Mouse (Mus musculus): ENCODE results near the gene Agpat1. TPM values are rescaled to one million over a fixed set of nuclear protein-coding genes. Genes with fewer than 3 reads are reported as not detected.

Gene Agpat1
- total and polyA plus RNA-seq, 3 experiments, result 11.2 to 47.4 (median 44.4) TPM

DNA sequence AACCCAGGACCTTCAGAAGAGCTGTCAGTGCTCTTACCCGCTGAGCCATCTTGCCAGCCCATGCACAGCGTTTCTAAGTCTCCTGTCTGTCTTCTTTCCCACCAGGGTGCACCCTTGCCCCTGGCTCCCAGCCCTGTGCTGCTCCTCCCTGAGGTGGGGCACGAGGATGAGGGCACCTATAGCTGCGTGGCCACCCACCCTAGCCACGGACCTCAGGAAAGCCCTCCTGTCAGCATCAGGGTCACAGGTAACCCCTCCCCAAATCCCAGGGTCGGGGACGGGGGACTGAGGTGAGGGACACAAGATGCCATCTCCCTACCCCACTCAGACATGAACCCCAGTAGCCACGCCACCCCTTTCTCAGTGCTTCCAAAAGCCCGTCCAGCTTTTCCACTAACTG, 4.2 kb upstream of the Agpat1 start:
- no peak overlapping the region for H3K9ac ChIP-seq (ENCODE audit: insufficient read depth, low read depth)
- in situ Hi-C loops (cut with MboI; ENCODE audit: low pct_ligation_motif_present, low pct_unique_long_range_greater_than_20kb, low sequenced_read_pairs), result no loop called here
- dilution Hi-C loops (cut with MboI; ENCODE audit: extremely low pct_ligation_motif_present, extremely low pct_unique_long_range_greater_than_20kb, low sequenced_read_pairs), result no loop called here
- H3K4me3 ChIP-seq (replicated peaks in 1 of 3; ENCODE audit: low read depth in 2 of 3, low read length in 2 of 3, poor library complexity in 1 of 3), result no peak overlapping the region
- no peak overlapping the region for H3K4me2 ChIP-seq (ENCODE audit: insufficient read depth, low read depth, poor library complexity, severe bottlenecking)
- peaks cover 7% of the 10 kb centered on the region for H3K79me2 ChIP-seq (replicated peaks; ENCODE audit: control insufficient read depth, extremely low read depth, insufficient read depth, poor library complexity, severe bottlenecking)
- TF ChIP-seq NRF1 (IDR thresholded peaks at IDR 0.05; ENCODE audit: low read depth, low read length) (no peak), MYC (IDR thresholded peaks at IDR 0.05; ENCODE audit: low read depth, low read length) (no peak), NELFE (IDR thresholded peaks at IDR 0.05; ENCODE audit: low read depth, low read length) (no peak), KAT2A (IDR thresholded peaks at IDR 0.05; ENCODE audit: insufficient replicate concordance, low read length) (no peak), SIN3A (IDR thresholded peaks at IDR 0.05; ENCODE audit: low read length) (no peak), ZKSCAN1 (IDR thresholded peaks at IDR 0.05; ENCODE audit: borderline replicate concordance, low read depth, low read length) (no peak), BHLHE40 (IDR thresholded peaks at IDR 0.05; ENCODE audit: low read depth, low read length) (no peak), ZC3H11A (IDR thresholded peaks at IDR 0.05; ENCODE audit: low read depth, low read length) (no peak)
- H3K27ac ChIP-seq (ENCODE audit: insufficient read depth, low read depth), result no peak overlapping the region
- no peak for DNase-seq (ENCODE audit: extremely low read depth)
- peaks cover 23 to 51% of the 10 kb centered on the region in 2 experiments for H3K36me3 ChIP-seq (replicated peaks in 1 of 2; ENCODE audit: control insufficient read depth in 1 of 2, insufficient read depth in 1 of 2, low read length in 1 of 2)
- no peaks in the 10 kb centered on the region for H3K27me3 ChIP-seq (replicated peaks)
- peaks cover 3 to 19% of the 10 kb centered on the region in 2 experiments for H3K4me1 ChIP-seq (ENCODE audit: control insufficient read depth in 1 of 2, insufficient read depth in 2 of 2)
- no peaks in the 10 kb centered on the region for H3K9me3 ChIP-seq (replicated peaks; ENCODE audit: low read length)

DNA sequence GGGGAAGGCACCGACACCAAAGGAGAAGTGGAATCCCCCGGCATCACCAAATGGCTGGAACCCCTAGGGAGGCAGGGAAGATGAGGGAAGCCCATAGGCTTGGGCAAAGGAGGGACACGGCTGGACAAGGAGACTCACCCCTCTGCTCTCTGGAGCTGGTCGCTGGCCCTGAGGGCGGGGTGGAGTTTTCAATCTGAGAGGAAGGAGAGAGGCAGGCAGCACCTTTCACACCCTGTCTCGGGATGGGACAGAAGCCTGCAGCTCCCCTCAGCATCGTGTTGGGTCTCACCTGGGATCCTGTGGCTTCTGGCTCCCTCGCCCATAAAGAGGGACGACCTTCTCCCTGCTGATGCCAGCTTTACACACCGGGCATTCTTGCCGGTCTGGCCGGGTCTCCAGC, 2.3 kb upstream of the Agpat1 start:
- TF ChIP-seq HCFC1 (IDR thresholded peaks at IDR 0.05; ENCODE audit: low read depth, low read length) (no peak), CTCF (conservative IDR thresholded peaks at IDR 0.05 in 1 of 2, IDR thresholded peaks at IDR 0.05 in 1 of 2; ENCODE audit: low read depth in 2 of 2, low read length in 2 of 2) (no peak), ZC3H11A (IDR thresholded peaks at IDR 0.05; ENCODE audit: low read depth, low read length) (no peak), EP300 (IDR thresholded peaks at IDR 0.05; ENCODE audit: low read length) (no peak), MXI1 (IDR thresholded peaks at IDR 0.05; ENCODE audit: low read depth, low read length) (no peak), ZMIZ1 (IDR thresholded peaks at IDR 0.05; ENCODE audit: low read depth, low read length) (no peak), USF1 (IDR thresholded peaks at IDR 0.05; ENCODE audit: low read depth, low read length) (no peak), ELF1 (IDR thresholded peaks at IDR 0.05; ENCODE audit: low read depth, low read length) (no peak), TCF12 (IDR thresholded peaks at IDR 0.05; ENCODE audit: low read depth, low read length) (no peak), KAT2A (IDR thresholded peaks at IDR 0.05; ENCODE audit: insufficient replicate concordance, low read length) (no peak), UBTF (IDR thresholded peaks at IDR 0.05; ENCODE audit: low read depth, low read length) (no peak), RCOR1 (conservative IDR thresholded peaks at IDR 0.05; ENCODE audit: low read depth, low read length) (no peak), MAFK (IDR thresholded peaks at IDR 0.05; ENCODE audit: insufficient replicate concordance, low read length) (no peak), SMC3 (IDR thresholded peaks at IDR 0.05; ENCODE audit: low read depth, low read length) (no peak), TBP (conservative IDR thresholded peaks at IDR 0.05; ENCODE audit: low read depth, low read length) (no peak), BHLHE40 (IDR thresholded peaks at IDR 0.05; ENCODE audit: low read depth, low read length) (no peak), MEF2A (IDR thresholded peaks at IDR 0.05; ENCODE audit: borderline replicate concordance, low read depth, low read length) (no peak)
- in situ Hi-C loops (cut with MboI; ENCODE audit: low pct_ligation_motif_present, low pct_unique_long_range_greater_than_20kb, low sequenced_read_pairs), result no loop called here
- Histone ChIP-seq H3K79me2 (replicated peaks; ENCODE audit: control insufficient read depth, extremely low read depth, insufficient read depth, poor library complexity, severe bottlenecking) (peaks cover 10% of the 10 kb centered on the region), H3K9me3 (replicated peaks; ENCODE audit: low read length) (no peaks in the 10 kb centered on the region), H3K36me3 (replicated peaks in 1 of 2; ENCODE audit: control insufficient read depth in 1 of 2, insufficient read depth in 1 of 2, low read length in 1 of 2) (peaks cover 15 to 33% of the 10 kb centered on the region in 2 experiments), H3K4me1 (ENCODE audit: control insufficient read depth in 1 of 2, insufficient read depth in 2 of 2) (peaks cover 5 to 23% of the 10 kb centered on the region in 2 experiments), H3K27ac (ENCODE audit: insufficient read depth, low read depth) (no peak overlapping the region), H3K4me2 (ENCODE audit: insufficient read depth, low read depth, poor library complexity, severe bottlenecking) (no peak overlapping the region), H3K4me3 (replicated peaks in 1 of 3; ENCODE audit: low read depth in 2 of 3, low read length in 2 of 3, poor library complexity in 1 of 3) (no peak overlapping the region), H3K9ac (ENCODE audit: insufficient read depth, low read depth) (no peak overlapping the region), H3K27me3 (replicated peaks) (no peaks in the 10 kb centered on the region)
- DNase-seq (ENCODE audit: extremely low read depth), result no peak
- dilution Hi-C loops (cut with MboI; ENCODE audit: extremely low pct_ligation_motif_present, extremely low pct_unique_long_range_greater_than_20kb, low sequenced_read_pairs), result no loop called here
